Mouse (Mus musculus) midbrain, embryonic 12.5 days (tissue): ENCODE results near the gene Ihh. TPM values are rescaled to one million over a fixed set of nuclear protein-coding genes. Genes with fewer than 3 reads are reported as not detected.

Experiments used
- ATAC-seq: fragments of 200-750 bp; cut with Nextera tagmentation; 2 replicates; pipeline ENCODE4 v1.8.0; 2017; ENCODE audit warnings: low read depth, moderate TSS enrichment, moderate library complexity; ENCODE audit not compliant: low FRiP score
- H3K27ac ChIP-seq: fragments of 300-500 bp; sonication (generic); replicated peaks from 2 replicates; pipeline ENCODE4 v1.5.1; 2016; ENCODE audit warnings: mild to moderate bottlenecking
- H3K27me3 ChIP-seq: fragments of 300-500 bp; sonication (generic); 2 replicates; pipeline ENCODE4 v1.6.1; 2016; ENCODE audit warnings: mild to moderate bottlenecking
- H3K36me3 ChIP-seq: fragments of 300-500 bp; sonication (generic); 2 replicates; pipeline ENCODE4 v1.6.1; 2016
- H3K4me1 ChIP-seq: fragments of 300-500 bp; sonication (generic); 2 replicates; pipeline ENCODE4 v1.6.1; 2016
- H3K4me2 ChIP-seq: fragments of 300-500 bp; sonication (generic); replicated peaks from 2 replicates; pipeline ENCODE4 v1.6.1; 2016; ENCODE audit warnings: mild to moderate bottlenecking, moderate library complexity
- H3K4me3 ChIP-seq: fragments of 300-500 bp; sonication (generic); 2 replicates; pipeline ENCODE4 v1.5.1; 2016; ENCODE audit warnings: mild to moderate bottlenecking
- H3K9ac ChIP-seq: fragments of 300-500 bp; sonication (generic); replicated peaks from 2 replicates; pipeline ENCODE4 v1.6.1; 2016; ENCODE audit warnings: mild to moderate bottlenecking, moderate library complexity
- H3K9me3 ChIP-seq: fragments of 300-500 bp; sonication (generic); 2 replicates; pipeline ENCODE4 v1.6.1; 2016; ENCODE audit warnings: mild to moderate bottlenecking
- WGBS: fragments of 180-500 bp; shearing (Covaris S2); methylation state at CpG from one replicate; pipeline ENCODE4 v1.1.7; 2016; 5-methylcytosine and 5-hydroxymethylcytosine counted together
- polyA plus RNA-seq: library from polyadenylated mRNA; unstranded; fragments of >200 nt; fragmentation: Nextera tagmentation; extraction: Ambion mirVana; gene quantifications from 2 replicates; pipeline ENCODE4 v1.2.1, GENCODE M21; 2016

The Ihh gene
- polyA plus RNA-seq, 1 experiment from 2014 or later = 0.23 TPM

GRCm38 (mm10) chr1:74939762-74940161 is 11.7 kb downstream of the Ihh start:
- Histone ChIP-seq H3K27me3 (peaks cover 52% of the 10 kb centered on the region), H3K36me3 (no peaks in the 10 kb centered on the region), H3K9me3 (no peaks in the 10 kb centered on the region), H3K27ac (no peak overlapping the region), H3K9ac (no peak overlapping the region), H3K4me2 (no peak overlapping the region), H3K4me3 (no peak overlapping the region), H3K4me1 (no peaks in the 10 kb centered on the region)
- no peak for ATAC-seq
- 14% methylated on average over 3 of the region's 3 CpGs for WGBS

- Histone ChIP-seq H3K27me3 (peaks cover 42% of the 10 kb centered on the region), H3K9me3 (no peaks in the 10 kb centered on the region), H3K4me1 (no peaks in the 10 kb centered on the region), H3K4me2 (no peak overlapping the region), H3K27ac (no peak overlapping the region), H3K4me3 (no peak overlapping the region), H3K9ac (no peak overlapping the region), H3K36me3 (no peaks in the 10 kb centered on the region)
- 35% methylated on average over 12 of the region's 12 CpGs for WGBS
- ATAC-seq = no peak
Measured at GRCm38 (mm10) chr1:74936221-74936830, 15.1 kb downstream of the Ihh start.

- 0 out of 2 replicates have a peak within 1 kb of the TSS, but pooled peaks have one; percentile 16 for H3K9ac ChIP-seq
- under 1% methylated on average over 18 of the region's 18 CpGs for WGBS
Measured at GRCm38 (mm10) chr1:74935402-74935801, 16.1 kb downstream of the Ihh start, which contains the start of gene Cfap65. Cfap65 (minus strand) TSS chr1:74935599.

GRCm38 (mm10) chr1:74927621-74928296 is 23.7 kb downstream of the Ihh start:
- H3K27me3 ChIP-seq = peaks cover 34% of the 10 kb centered on the region
- WGBS = 86% methylated on average over 9 of the region's 9 CpGs
- no peak overlapping the region for H3K27ac ChIP-seq
- H3K4me3 ChIP-seq = no peak overlapping the region
- no peak overlapping the region for H3K9ac ChIP-seq
- H3K4me1 ChIP-seq = no peaks in the 10 kb centered on the region
- no peak for ATAC-seq
- H3K9me3 ChIP-seq = no peaks in the 10 kb centered on the region
- no peaks in the 10 kb centered on the region for H3K36me3 ChIP-seq
- H3K4me2 ChIP-seq = no peak overlapping the region

More at GRCm38 (mm10) chr1:74935402-74935801, 16.1 kb downstream of the Ihh start, which contains the start of gene Cfap65:
- Histone ChIP-seq H3K4me3 (peak within 1 kb of the TSS; percentile 43), H3K27ac (no peak within 1 kb of the TSS), H3K36me3 (no peaks in the 10 kb centered on the region), H3K4me1 (no peaks in the 10 kb centered on the region), H3K9me3 (no peaks in the 10 kb centered on the region), H3K27me3 (peaks cover 42% of the 10 kb centered on the region), H3K4me2 (peak within 1 kb of the TSS; percentile 62)
- ATAC-seq = peak; percentile 72; the same call in 1 of the 2 replicates

- 33% methylated on average over 6 of the region's 6 CpGs for WGBS
Measured at GRCm38 (mm10) chr1:74926721-74927120, 24.8 kb downstream of the Ihh start.

GRCm38 (mm10) chr1:74924464-74924863 is 27.0 kb downstream of the Ihh start:
- Histone ChIP-seq H3K36me3 (no peaks in the 10 kb centered on the region), H3K9ac (no peak overlapping the region), H3K4me3 (no peak overlapping the region), H3K4me2 (no peak overlapping the region), H3K27me3 (peaks cover 31% of the 10 kb centered on the region), H3K4me1 (no peaks in the 10 kb centered on the region), H3K27ac (no peak overlapping the region), H3K9me3 (no peaks in the 10 kb centered on the region)
- ATAC-seq = no peak
- WGBS = 67% methylated on average over 4 of the region's 4 CpGs

More at GRCm38 (mm10) chr1:74926721-74927120, 24.8 kb downstream of the Ihh start:
- no peak for ATAC-seq
- Histone ChIP-seq H3K9ac (no peak overlapping the region), H3K36me3 (no peaks in the 10 kb centered on the region), H3K4me1 (no peaks in the 10 kb centered on the region), H3K4me3 (no peak overlapping the region), H3K27ac (no peak overlapping the region), H3K27me3 (peaks cover 31% of the 10 kb centered on the region), H3K4me2 (no peak overlapping the region), H3K9me3 (no peaks in the 10 kb centered on the region)

- H3K4me3 ChIP-seq = no peak overlapping the region
- H3K27me3 ChIP-seq = peaks cover 46% of the 10 kb centered on the region
- WGBS = 26% methylated on average over 13 of the region's 13 CpGs
- no peaks in the 10 kb centered on the region for H3K4me1 ChIP-seq
- H3K9ac ChIP-seq = no peak overlapping the region
- no peak for ATAC-seq
- H3K27ac ChIP-seq = no peak overlapping the region
- H3K36me3 ChIP-seq = no peaks in the 10 kb centered on the region
- H3K4me2 ChIP-seq = peak overlapping the region; percentile 23
- 0 out of 2 replicates have a peak, but pooled peaks cover 3% of the 10 kb centered on the region for H3K9me3 ChIP-seq
Measured at GRCm38 (mm10) chr1:74915706-74916105, 35.8 kb downstream of the Ihh start.

- Histone ChIP-seq H3K9me3 (no peaks in the 10 kb centered on the region), H3K4me3 (no peak overlapping the region), H3K27ac (no peak overlapping the region), H3K9ac (no peak overlapping the region), H3K36me3 (no peaks in the 10 kb centered on the region), H3K27me3 (peaks cover 85% of the 10 kb centered on the region), H3K4me1 (peaks cover 21% of the 10 kb centered on the region), H3K4me2 (no peak overlapping the region)
- ATAC-seq = no peak
- 29% methylated on average over 6 of the region's 6 CpGs for WGBS
Measured at GRCm38 (mm10) chr1:74902191-74902590, 49.3 kb downstream of the Ihh start.

- H3K4me3 ChIP-seq = no peak overlapping the region
- H3K27ac ChIP-seq = no peak overlapping the region
- H3K9ac ChIP-seq = no peak overlapping the region
- WGBS = 3% methylated on average over 3 of the region's 3 CpGs
- H3K36me3 ChIP-seq = no peaks in the 10 kb centered on the region
- no peak overlapping the region for H3K4me2 ChIP-seq
- no peak for ATAC-seq
- H3K9me3 ChIP-seq = no peaks in the 10 kb centered on the region
- H3K4me1 ChIP-seq = peaks cover 22% of the 10 kb centered on the region
- peaks cover 88% of the 10 kb centered on the region for H3K27me3 ChIP-seq
Measured at GRCm38 (mm10) chr1:74901686-74902085, 49.8 kb downstream of the Ihh start.

- ATAC-seq = peak; percentile 60; the same call in 1 of the 2 replicates
- 1% methylated on average over 59 of the region's 66 CpGs for WGBS
- H3K4me2 ChIP-seq = peak overlapping the region; percentile 70
- H3K27ac ChIP-seq = no peak overlapping the region
- H3K9ac ChIP-seq = 0 out of 2 replicates have a peak overlapping the region, but pooled peaks have one; percentile 15
- H3K4me3 ChIP-seq = peak overlapping the region; percentile 41
- peaks cover 94% of the 10 kb centered on the region for H3K27me3 ChIP-seq
- H3K9me3 ChIP-seq = no peaks in the 10 kb centered on the region
- H3K36me3 ChIP-seq = no peaks in the 10 kb centered on the region
- peaks cover 26% of the 10 kb centered on the region for H3K4me1 ChIP-seq
Measured at GRCm38 (mm10) chr1:74900341-74901285, 50.9 kb downstream of the Ihh start.

GRCm38 (mm10) chr1:74898656-74899431 is 52.6 kb downstream of the Ihh start:
- Histone ChIP-seq H3K9me3 (no peaks in the 10 kb centered on the region), H3K9ac (no peak overlapping the region), H3K27me3 (peaks cover 99% of the 10 kb centered on the region), H3K27ac (no peak overlapping the region), H3K36me3 (no peaks in the 10 kb centered on the region), H3K4me2 (no peak overlapping the region), H3K4me1 (peaks cover 26% of the 10 kb centered on the region), H3K4me3 (no peak overlapping the region)
- ATAC-seq = no peak
- WGBS = 10% methylated on average over 5 of the region's 10 CpGs
